Mouse (Mus musculus) liver, embryonic 14.5 days (tissue): ENCODE results near the gene Alkbh3. TPM values are rescaled to one million over a fixed set of nuclear protein-coding genes. Genes with fewer than 3 reads are reported as not detected.
A peak's percentile ranks its signal among the peaks of the same experiment; 100 is the strongest.

Experiments used
- ATAC-seq: fragments of 200-750 bp; cut with Nextera tagmentation; 2 replicates; pipeline ENCODE4 v1.8.0; 2017; ENCODE audit warnings: moderate number of reproducible peaks, mild to moderate bottlenecking, moderate library complexity; ENCODE audit not compliant: insufficient read depth
- DNase-seq, 3 experiments: peaks; one replicate each; pipeline ENCODE4 v3.0.0-alpha.2; 2012 to 2013; ENCODE audit warnings: low read depth in 3 of 3, low spot score in 3 of 3
- H3K27ac ChIP-seq: fragments of 300-500 bp; sonication (generic); 2 replicates; pipeline ENCODE4 v1.5.1; 2014; ENCODE audit warnings: moderate library complexity, mild to moderate bottlenecking, control low read depth, inconsistent platforms
- H3K27me3 ChIP-seq: fragments of 300-500 bp; sonication (generic); 2 replicates; pipeline ENCODE4 v1.6.1; 2014; ENCODE audit warnings: mild to moderate bottlenecking, low read length, moderate library complexity; ENCODE audit not compliant: control insufficient read depth, insufficient read depth
- H3K36me3 ChIP-seq: fragments of 300-500 bp; sonication (generic); replicated peaks from 2 replicates; pipeline ENCODE4 v1.6.1; 2014; ENCODE audit warnings: low read depth; ENCODE audit not compliant: control insufficient read depth, insufficient read depth
- H3K4me1 ChIP-seq, 2 experiments: fragments of 200-500 bp in 1 of 2; fragments of 300-500 bp in 1 of 2; sonication (generic) in 1 of 2; replicated peaks; 2 replicates each; pipeline ENCODE4 v1.6.1; 2012 to 2014; ENCODE audit warnings: antibody characterized with exemption in 1 of 2, inconsistent platforms in 1 of 2, low read length in 1 of 2; ENCODE audit not compliant: control insufficient read depth in 2 of 2, insufficient read depth in 2 of 2
- H3K4me2 ChIP-seq: fragments of 300-500 bp; sonication (generic); 2 replicates; pipeline ENCODE4 v1.6.1; 2014; ENCODE audit warnings: low read depth, mild to moderate bottlenecking, control low read depth, moderate library complexity
- H3K4me3 ChIP-seq, 2 experiments: fragments of 200-500 bp in 1 of 2; fragments of 300-500 bp in 1 of 2; sonication (generic) in 1 of 2; 2 replicates each; pipeline ENCODE4 v1.5.1; 2012 to 2014; ENCODE audit warnings: low read depth in 2 of 2, low read length in 2 of 2, mild to moderate bottlenecking in 2 of 2, control low read depth in 1 of 2, inconsistent platforms in 1 of 2, moderate library complexity in 1 of 2; ENCODE audit not compliant: insufficient read depth in 1 of 2
- H3K9ac ChIP-seq: fragments of 300-500 bp; sonication (generic); replicated peaks from 2 replicates; pipeline ENCODE4 v1.6.1; 2014; ENCODE audit warnings: mild to moderate bottlenecking, control low read depth, moderate library complexity
- H3K9me3 ChIP-seq: fragments of 300-500 bp; sonication (generic); 2 replicates; pipeline ENCODE4 v1.6.1; 2016; ENCODE audit warnings: low read length, mixed read lengths; ENCODE audit not compliant: control insufficient read depth
- CTCF ChIP-seq: IDR thresholded peaks from 2 replicates; pipeline ENCODE4 v1.5.1; 2016; ENCODE audit warnings: antibody characterized with exemption, low read depth, control low read depth
- EP300 ChIP-seq: IDR thresholded peaks from 2 replicates; pipeline ENCODE4 v1.6.1; 2016; ENCODE audit warnings: antibody characterized with exemption, low read depth
- WGBS: fragments of 180-500 bp; shearing (Covaris S2); extraction: QIAGEN DNeasy Blood & Tissue Kit; methylation state at CpG from one replicate; pipeline ENCODE4 v1.1.7; 2014; ENCODE audit not compliant: insufficient replicate concordance; 5-methylcytosine and 5-hydroxymethylcytosine counted together
- polyA plus RNA-seq, 2 experiments: library from polyadenylated mRNA; depleted of rRNA in 1 of 2; stranded (reverse) in 1 of 2; unstranded in 1 of 2; fragments of >200 nt; fragmentation: Nextera tagmentation in 1 of 2; extraction: Ambion mirVana in 1 of 2; gene quantifications; 2 replicates each; pipeline versions ENCODE4 v1.2.1 to v1.2.3; 2012 to 2014

Gene Alkbh3
- polyA plus RNA-seq, 2 experiments, result 21.4 to 32.1 TPM

DNA sequence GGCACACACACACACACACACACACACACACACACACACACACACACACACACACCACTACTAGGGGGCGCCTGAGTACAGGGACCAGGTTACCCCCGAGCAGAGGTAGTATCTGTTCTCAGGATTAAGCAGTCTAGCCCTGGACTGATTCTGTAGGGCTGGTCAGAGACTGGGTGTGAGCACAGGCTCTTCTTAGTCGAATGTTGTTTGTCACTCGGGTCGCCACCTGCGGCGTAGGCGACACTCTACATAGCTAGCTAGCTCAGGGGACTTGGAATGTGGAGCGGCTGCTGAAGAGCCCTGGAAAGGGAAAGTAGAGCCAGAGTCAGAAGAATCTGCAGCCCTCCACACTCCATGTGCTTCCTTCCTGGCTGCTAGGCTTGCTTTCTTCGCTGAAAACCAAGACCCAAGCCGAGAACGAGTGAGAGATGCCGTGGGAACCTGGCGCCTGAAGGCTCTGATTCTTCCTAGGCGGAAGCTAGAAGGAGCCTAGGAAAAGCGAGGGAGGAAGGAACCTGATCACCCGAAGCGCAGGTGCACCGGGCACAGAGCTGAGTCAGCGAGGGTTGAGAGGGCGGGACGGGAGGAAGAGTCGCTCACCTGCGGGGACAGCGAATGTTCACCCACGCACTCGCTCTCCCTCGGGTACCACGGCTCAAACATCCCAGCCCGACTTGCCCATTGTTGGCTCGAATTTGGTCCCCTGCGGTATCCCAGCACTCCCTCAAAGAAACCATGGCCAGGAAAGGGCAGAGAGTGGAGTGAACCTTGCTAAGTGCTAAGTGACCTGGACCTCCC, 55.6 kb downstream of the Alkbh3 start:
- no peak overlapping the region for H3K9ac ChIP-seq
- no peaks in the 10 kb centered on the region for H3K4me1 ChIP-seq
- H3K4me3 ChIP-seq, result peak overlapping the region; percentile 10 to 24; a peak in 3 of 4 replicates
- peak overlapping the region; percentile 24 for H3K4me2 ChIP-seq
- DNase-seq, result no peak
- H3K36me3 ChIP-seq, result no peaks in the 10 kb centered on the region
- 2% methylated on average over 32 of the region's 32 CpGs for WGBS
- no peaks in the 10 kb centered on the region for H3K9me3 ChIP-seq
- H3K27me3 ChIP-seq, result peaks cover 44% of the 10 kb centered on the region
- TF ChIP-seq EP300 (no peak), CTCF (no peak)
- no peak for ATAC-seq
- H3K27ac ChIP-seq, result no peak overlapping the region

- Histone ChIP-seq H3K36me3 (no peaks in the 10 kb centered on the region), H3K9me3 (no peaks in the 10 kb centered on the region), H3K9ac (no peak overlapping the region), H3K4me1 (no peaks in the 10 kb centered on the region), H3K27me3 (peaks cover 44% of the 10 kb centered on the region), H3K4me3 (no peak overlapping the region), H3K4me2 (no peak overlapping the region), H3K27ac (no peak overlapping the region)
- ATAC-seq (no peak), DNase-seq (no peak)
- WGBS, result 64% methylated on average over 9 of the region's 9 CpGs
- TF ChIP-seq CTCF, result no peak
- TF ChIP-seq EP300, result no peak
These were observed 56.9 kb downstream of the Alkbh3 start for GRCm38 (mm10) chr2:93953726-93954125.

GRCm38 (mm10) chr2:93946976-93947375, 63.6 kb downstream of the Alkbh3 start:
- Histone ChIP-seq H3K4me1 (no peaks in the 10 kb centered on the region), H3K27ac (no peak overlapping the region), H3K36me3 (no peaks in the 10 kb centered on the region), H3K27me3 (no peaks in the 10 kb centered on the region), H3K9me3 (no peaks in the 10 kb centered on the region), H3K4me2 (no peak overlapping the region), H3K9ac (no peak overlapping the region), H3K4me3 (no peak overlapping the region)
- ATAC-seq (no peak), DNase-seq (no peak)
- TF ChIP-seq EP300 (no peak), CTCF (no peak)
- WGBS, result 43% methylated on average over 5 of the region's 5 CpGs

DNA sequence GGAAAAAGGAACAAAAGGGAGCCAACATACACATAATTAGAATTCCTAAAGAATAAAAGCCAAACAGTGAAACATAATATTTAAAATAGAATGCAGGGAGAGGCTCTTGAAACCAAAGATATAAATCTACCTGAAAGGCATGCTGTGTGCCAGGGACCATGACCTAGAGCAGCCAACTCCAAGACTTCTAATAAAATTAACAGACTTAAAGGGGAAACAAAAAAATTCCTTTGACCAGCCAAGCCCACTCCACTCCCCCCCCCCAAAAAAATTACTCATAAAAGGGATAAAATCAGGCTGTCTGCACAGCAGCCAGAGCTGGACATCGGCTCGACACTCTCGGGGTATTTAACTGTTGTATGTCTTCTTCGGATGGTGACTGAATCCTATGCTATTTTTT, 65.8 kb downstream of the Alkbh3 start:
- H3K9ac ChIP-seq, result no peak overlapping the region
- no peaks in the 10 kb centered on the region for H3K36me3 ChIP-seq
- H3K27me3 ChIP-seq, result no peaks in the 10 kb centered on the region
- no peak for DNase-seq
- TF ChIP-seq EP300 (no peak), CTCF (no peak)
- no peak overlapping the region for H3K27ac ChIP-seq
- no peak for ATAC-seq
- no peak overlapping the region for H3K4me3 ChIP-seq
- no peak overlapping the region for H3K4me2 ChIP-seq
- WGBS, result 73% methylated on average over 4 of the region's 4 CpGs
- H3K4me1 ChIP-seq, result peaks cover 0 to 3% of the 10 kb centered on the region in 2 experiments; a peak in 1 of 4 replicates
- H3K9me3 ChIP-seq, result no peaks in the 10 kb centered on the region

DNA sequence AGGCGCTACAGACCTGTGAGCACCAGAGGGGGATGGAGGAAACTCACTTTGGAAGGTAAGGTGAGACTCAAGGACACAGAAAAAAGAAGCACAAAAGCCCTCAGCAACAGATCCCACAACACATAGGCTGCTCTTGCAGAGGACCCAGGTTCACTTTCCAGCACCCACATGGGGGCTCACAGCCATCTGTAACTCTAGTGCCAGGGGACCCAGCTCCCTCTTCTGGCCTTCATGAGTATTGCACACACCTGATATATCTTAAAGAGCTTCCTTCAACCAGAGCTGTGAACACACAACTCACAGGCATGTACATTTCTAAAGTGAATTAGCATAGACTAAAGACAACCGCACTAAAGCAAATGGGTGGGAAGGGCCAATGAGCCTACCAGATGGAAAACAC, 66.5 kb downstream of the Alkbh3 start:
- Histone ChIP-seq H3K27me3 (no peaks in the 10 kb centered on the region), H3K9me3 (no peaks in the 10 kb centered on the region), H3K4me1 (peaks cover 0 to 3% of the 10 kb centered on the region in 2 experiments; a peak in 1 of 4 replicates), H3K36me3 (no peaks in the 10 kb centered on the region), H3K4me3 (no peak overlapping the region), H3K4me2 (no peak overlapping the region), H3K27ac (no peak overlapping the region), H3K9ac (no peak overlapping the region)
- TF ChIP-seq CTCF (peak; percentile 46), EP300 (no peak)
- WGBS, result 69% methylated on average over 2 of the region's 2 CpGs
- no peak for DNase-seq
- ATAC-seq, result no peak
